Mouse (Mus musculus): ENCODE results near the gene Foxf1. TPM values are rescaled to one million over a fixed set of nuclear protein-coding genes. Genes with fewer than 3 reads are reported as not detected.

The Foxf1 gene
- polyA plus RNA-seq, 1 experiment, result 0.04 TPM

GRCm38 (mm10) chr8:121059098-121059497 lies 25.1 kb upstream of the Foxf1 start:
- TF ChIP-seq MYOD1 (IDR thresholded peaks at IDR 0.05; ENCODE audit: control insufficient read depth, insufficient read length, low read depth), result no peak
- TF ChIP-seq USF1 (IDR thresholded peaks at IDR 0.05; ENCODE audit: low read depth), result no peak
- no peak for TF ChIP-seq FOSL1 (IDR thresholded peaks at IDR 0.05; ENCODE audit: insufficient read depth, low read length, poor library complexity, severe bottlenecking)
- no peak for TF ChIP-seq MAX (IDR thresholded peaks at IDR 0.05)
- TF ChIP-seq MYOG (IDR thresholded peaks at IDR 0.05; ENCODE audit: control insufficient read depth, extremely low read depth, insufficient read length), result no peak
- TF ChIP-seq CTCF (IDR thresholded peaks at IDR 0.05; ENCODE audit: control insufficient read depth, insufficient read depth, insufficient read length), result no peak
- Histone ChIP-seq H3K79me2 (ENCODE audit: control insufficient read depth, insufficient read depth) (no peaks in the 10 kb centered on the region), H3ac (ENCODE audit: control insufficient read depth, insufficient read length, low read depth) (no peak overlapping the region), H3K27me3 (ENCODE audit: control insufficient read depth, insufficient read depth, insufficient read length) (peaks cover 91% of the 10 kb centered on the region), H3K79me3 (ENCODE audit: low read depth) (no peaks in the 10 kb centered on the region), H3K36me3 (ENCODE audit: control insufficient read depth, insufficient read depth) (no peaks in the 10 kb centered on the region), H3K4me3 (ENCODE audit: insufficient read depth, poor library complexity, severe bottlenecking) (no peak overlapping the region)

DNA sequence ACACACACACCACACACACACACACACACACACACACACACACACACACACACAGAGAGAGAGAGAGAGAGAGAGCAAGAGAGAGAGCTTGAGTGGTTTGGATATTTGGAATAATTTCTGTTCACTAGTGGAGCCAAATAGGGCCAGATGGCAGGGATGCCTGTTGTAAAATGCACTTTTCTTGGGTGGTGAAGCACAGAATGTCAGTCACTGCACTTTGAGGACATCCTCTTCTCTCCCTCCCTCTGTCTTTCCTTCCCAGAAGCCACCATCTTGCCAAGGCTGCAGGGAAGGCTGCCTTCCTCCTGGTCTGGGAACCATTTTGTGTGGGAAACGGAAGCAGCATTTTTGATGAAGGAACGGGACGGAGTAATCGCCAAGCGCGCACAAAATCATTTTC lies 21.7 kb upstream of the Foxf1 start:
- Histone ChIP-seq H3ac (ENCODE audit: control insufficient read depth, insufficient read length, low read depth) (no peak overlapping the region), H3K79me2 (ENCODE audit: control insufficient read depth, insufficient read depth) (no peaks in the 10 kb centered on the region), H3K36me3 (ENCODE audit: control insufficient read depth, insufficient read depth) (no peaks in the 10 kb centered on the region), H3K79me3 (ENCODE audit: low read depth) (no peaks in the 10 kb centered on the region), H3K27me3 (ENCODE audit: control insufficient read depth, insufficient read depth, insufficient read length) (peaks cover 95% of the 10 kb centered on the region), H3K4me3 (ENCODE audit: insufficient read depth, poor library complexity, severe bottlenecking) (no peak overlapping the region)
- no peak for TF ChIP-seq MYOG (IDR thresholded peaks at IDR 0.05; ENCODE audit: control insufficient read depth, extremely low read depth, insufficient read length)
- TF ChIP-seq MAX (IDR thresholded peaks at IDR 0.05), result no peak
- TF ChIP-seq CEBPB (IDR thresholded peaks at IDR 0.05; ENCODE audit: low read depth), result no peak
- TF ChIP-seq USF1 (IDR thresholded peaks at IDR 0.05; ENCODE audit: low read depth), result no peak
- no peak for TF ChIP-seq MYOD1 (IDR thresholded peaks at IDR 0.05; ENCODE audit: control insufficient read depth, insufficient read length, low read depth)
- no peak for TF ChIP-seq FOSL1 (IDR thresholded peaks at IDR 0.05; ENCODE audit: insufficient read depth, low read length, poor library complexity, severe bottlenecking)
- no peak for TF ChIP-seq CTCF (IDR thresholded peaks at IDR 0.05; ENCODE audit: control insufficient read depth, insufficient read depth, insufficient read length)

- Histone ChIP-seq H3K79me3 (ENCODE audit: low read depth) (no peaks in the 10 kb centered on the region), H3K4me3 (ENCODE audit: insufficient read depth, poor library complexity, severe bottlenecking) (no peak overlapping the region), H3K36me3 (ENCODE audit: control insufficient read depth, insufficient read depth) (no peaks in the 10 kb centered on the region), H3K79me2 (ENCODE audit: control insufficient read depth, insufficient read depth) (no peaks in the 10 kb centered on the region), H3ac (ENCODE audit: control insufficient read depth, insufficient read length, low read depth) (no peak overlapping the region), H3K27me3 (ENCODE audit: control insufficient read depth, insufficient read depth, insufficient read length) (peaks cover 90% of the 10 kb centered on the region)
- TF ChIP-seq MYOG (IDR thresholded peaks at IDR 0.05; ENCODE audit: control insufficient read depth, extremely low read depth, insufficient read length), result no peak
- TF ChIP-seq MAX (IDR thresholded peaks at IDR 0.05), result no peak
- TF ChIP-seq MYOD1 (IDR thresholded peaks at IDR 0.05; ENCODE audit: control insufficient read depth, insufficient read length, low read depth), result no peak
- no peak for TF ChIP-seq FOSL1 (IDR thresholded peaks at IDR 0.05; ENCODE audit: insufficient read depth, low read length, poor library complexity, severe bottlenecking)
- no peak for TF ChIP-seq CEBPB (IDR thresholded peaks at IDR 0.05; ENCODE audit: low read depth)
Observed at GRCm38 (mm10) chr8:121063649-121064048, 20.5 kb upstream of the Foxf1 start.

DNA sequence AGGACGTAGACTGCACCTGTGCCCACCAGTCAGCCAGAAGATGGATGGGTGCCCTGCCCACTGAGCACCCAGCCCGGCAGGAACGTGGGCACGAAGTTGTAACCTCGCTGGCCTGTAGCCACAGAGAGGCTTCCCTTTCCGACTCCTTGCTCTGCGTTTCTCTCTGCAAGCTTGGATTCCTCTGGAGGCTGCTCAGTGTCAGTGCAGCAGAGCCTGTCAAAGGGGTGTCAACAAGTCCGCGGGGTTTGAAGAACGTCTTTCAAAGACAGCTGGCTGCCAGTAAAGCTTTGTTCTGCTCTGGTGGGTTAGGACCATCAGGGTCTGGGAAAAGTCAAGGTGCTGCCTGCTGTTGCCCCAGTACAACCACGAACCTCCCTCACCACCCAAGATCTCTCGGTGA lies 12.7 kb upstream of the Foxf1 start:
- Histone ChIP-seq H3K79me2 (ENCODE audit: control insufficient read depth, insufficient read depth) (no peaks in the 10 kb centered on the region), H3K4me3 (ENCODE audit: insufficient read depth, poor library complexity, severe bottlenecking) (no peak overlapping the region), H3K36me3 (ENCODE audit: control insufficient read depth, insufficient read depth) (no peaks in the 10 kb centered on the region), H3K27me3 (ENCODE audit: control insufficient read depth, insufficient read depth, insufficient read length) (peaks cover 88% of the 10 kb centered on the region), H3K79me3 (ENCODE audit: low read depth) (no peaks in the 10 kb centered on the region), H3ac (ENCODE audit: control insufficient read depth, insufficient read length, low read depth) (no peak overlapping the region)
- TF ChIP-seq MAX (IDR thresholded peaks at IDR 0.05) (no peak), CEBPB (IDR thresholded peaks at IDR 0.05; ENCODE audit: low read depth) (no peak), CTCF (IDR thresholded peaks at IDR 0.05; ENCODE audit: control insufficient read depth, insufficient read depth, insufficient read length) (no peak), MYOG (IDR thresholded peaks at IDR 0.05; ENCODE audit: control insufficient read depth, extremely low read depth, insufficient read length) (no peak), USF1 (IDR thresholded peaks at IDR 0.05; ENCODE audit: low read depth) (no peak), FOSL1 (IDR thresholded peaks at IDR 0.05; ENCODE audit: insufficient read depth, low read length, poor library complexity, severe bottlenecking) (no peak), MYOD1 (IDR thresholded peaks at IDR 0.05; ENCODE audit: control insufficient read depth, insufficient read length, low read depth) (no peak)

DNA sequence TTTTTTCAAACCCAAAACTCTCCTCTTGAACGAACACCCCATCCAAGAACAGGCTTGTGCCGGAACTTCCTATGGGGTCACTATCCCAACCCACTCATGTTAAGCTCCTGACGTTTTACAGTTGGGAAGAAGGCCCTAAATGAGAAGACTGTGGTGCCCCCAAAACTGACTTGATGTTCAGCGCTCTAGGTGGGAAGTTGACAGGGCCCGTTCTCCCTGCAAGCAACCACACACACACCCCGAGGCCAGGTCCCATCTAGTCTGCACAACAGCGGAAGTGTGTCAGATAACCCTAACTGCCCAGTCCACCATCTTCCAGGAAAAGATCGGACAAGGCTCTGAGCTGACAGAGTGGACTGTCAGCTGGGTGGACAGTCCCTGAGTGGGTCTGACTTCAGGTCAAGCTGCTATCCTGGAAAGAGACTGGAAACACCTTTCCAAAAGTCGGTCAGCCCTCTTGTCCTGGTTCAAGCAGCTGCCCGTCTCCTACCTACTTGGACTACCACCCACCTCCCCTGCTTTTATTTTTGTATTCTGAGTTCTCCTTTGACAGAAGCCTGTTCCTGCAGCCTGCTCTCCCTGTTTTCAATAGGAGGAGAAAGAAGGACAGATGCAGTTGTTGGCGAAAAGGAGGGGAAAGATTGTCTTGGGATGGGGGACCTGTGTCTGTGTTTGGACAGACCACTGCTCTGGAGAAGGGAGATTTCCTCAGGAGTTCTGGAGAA lies 11.6 kb upstream of the Foxf1 start:
- H3K36me3 ChIP-seq (ENCODE audit: control insufficient read depth, insufficient read depth), result no peaks in the 10 kb centered on the region
- H3K27me3 ChIP-seq (ENCODE audit: control insufficient read depth, insufficient read depth, insufficient read length), result peaks cover 90% of the 10 kb centered on the region
- TF ChIP-seq MYOG (IDR thresholded peaks at IDR 0.05; ENCODE audit: control insufficient read depth, extremely low read depth, insufficient read length), result no peak
- TF ChIP-seq MAX (IDR thresholded peaks at IDR 0.05), result no peak
- no peak for TF ChIP-seq CTCF (IDR thresholded peaks at IDR 0.05; ENCODE audit: control insufficient read depth, insufficient read depth, insufficient read length)
- TF ChIP-seq FOSL1 (IDR thresholded peaks at IDR 0.05; ENCODE audit: insufficient read depth, low read length, poor library complexity, severe bottlenecking), result no peak
- TF ChIP-seq USF1 (IDR thresholded peaks at IDR 0.05; ENCODE audit: low read depth), result no peak
- TF ChIP-seq MYOD1 (IDR thresholded peaks at IDR 0.05; ENCODE audit: control insufficient read depth, insufficient read length, low read depth), result no peak
- no peak for TF ChIP-seq CEBPB (IDR thresholded peaks at IDR 0.05; ENCODE audit: low read depth)
- no peak overlapping the region for H3K4me3 ChIP-seq (ENCODE audit: insufficient read depth, poor library complexity, severe bottlenecking)
- no peaks in the 10 kb centered on the region for H3K79me2 ChIP-seq (ENCODE audit: control insufficient read depth, insufficient read depth)
- no peaks in the 10 kb centered on the region for H3K79me3 ChIP-seq (ENCODE audit: low read depth)
- no peak overlapping the region for H3ac ChIP-seq (ENCODE audit: control insufficient read depth, insufficient read length, low read depth)
